Mouse (Mus musculus): ENCODE measurements around the gene Prickle4.

GRCm38 (mm10) chr17:47715037-47715436, 20.5 kb upstream of the Prickle4 start:
- TF ChIP-seq CTCF (IDR thresholded peaks at IDR 0.05; ENCODE audit: low read depth) (no peak), EP300 (IDR thresholded peaks at IDR 0.05; ENCODE audit: low read depth) (no peak)
